Mouse (Mus musculus) liver, adult (tissue): ENCODE data around the gene Ifi202b.
"Not testable (repeated sequence)": the region's sequence is repeated elsewhere in the genome, so short reads cannot be mapped to it uniquely, and the experiment has no call there.

Experiments
- GATA4 ChIP-seq: IDR thresholded peaks from 2 replicates; pipeline ENCODE4 v1.6.1; 2014; ENCODE audit warnings: mild to moderate bottlenecking, low read length; ENCODE audit not compliant: insufficient replicate concordance

Gene Ifi202b

DNA sequence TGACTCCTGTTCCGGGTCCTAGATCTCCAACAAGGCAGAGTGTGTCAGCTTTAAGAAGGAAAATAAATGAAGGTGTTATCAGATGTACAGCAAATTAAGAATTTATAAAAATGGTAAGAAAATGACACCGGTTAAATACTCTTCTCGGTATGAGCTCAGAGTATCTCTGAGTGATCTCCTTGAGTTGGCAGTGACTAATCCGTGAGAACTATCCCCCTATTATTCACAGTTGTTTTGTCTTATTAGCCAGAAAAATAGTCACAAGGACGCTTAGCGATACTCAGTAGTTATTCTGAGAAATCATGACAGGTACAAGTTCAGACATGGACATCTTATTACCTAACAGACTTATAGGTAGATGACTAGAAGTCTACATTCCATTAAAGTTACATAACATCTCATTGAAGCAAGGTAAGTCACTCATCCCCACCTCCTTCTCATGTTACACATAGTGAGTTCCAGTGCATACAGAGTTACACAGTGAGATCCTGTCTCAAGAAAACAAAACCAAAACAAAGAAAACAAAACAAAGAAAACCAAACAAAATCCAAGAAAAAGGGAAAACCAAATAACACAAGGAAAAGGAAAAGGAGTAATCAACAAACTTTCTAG is at the start of gene Ifi202b:
Ifi202b (minus strand) TSS at position 51 of the 612 bp plus-strand sequence.
- TF ChIP-seq GATA4: not testable (repeated sequence)

DNA sequence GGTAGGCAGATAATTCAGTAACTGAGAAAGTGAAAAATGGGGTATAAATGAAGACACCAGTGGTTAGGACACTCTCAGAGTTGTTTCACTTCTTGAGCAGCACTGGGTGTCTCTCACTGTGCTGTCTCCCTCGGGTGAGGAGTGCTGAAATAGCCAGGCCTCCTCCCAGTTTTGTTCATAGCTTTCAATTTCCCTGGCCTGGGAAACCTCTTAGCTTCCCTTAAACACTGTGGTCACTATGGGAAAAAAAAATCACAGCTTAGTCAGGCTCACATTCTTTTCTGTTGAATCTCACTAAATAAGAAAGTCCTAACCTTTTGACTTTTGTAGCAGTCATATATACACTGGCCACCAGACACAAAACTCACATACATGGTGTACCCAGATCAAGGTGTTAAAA is 49.2 kb upstream of the Ifi202b start, which contains the start of gene Ifi205:
Ifi205 (minus strand) TSS at position 113 of the 400 bp plus-strand sequence.
- TF ChIP-seq GATA4: no peak

DNA sequence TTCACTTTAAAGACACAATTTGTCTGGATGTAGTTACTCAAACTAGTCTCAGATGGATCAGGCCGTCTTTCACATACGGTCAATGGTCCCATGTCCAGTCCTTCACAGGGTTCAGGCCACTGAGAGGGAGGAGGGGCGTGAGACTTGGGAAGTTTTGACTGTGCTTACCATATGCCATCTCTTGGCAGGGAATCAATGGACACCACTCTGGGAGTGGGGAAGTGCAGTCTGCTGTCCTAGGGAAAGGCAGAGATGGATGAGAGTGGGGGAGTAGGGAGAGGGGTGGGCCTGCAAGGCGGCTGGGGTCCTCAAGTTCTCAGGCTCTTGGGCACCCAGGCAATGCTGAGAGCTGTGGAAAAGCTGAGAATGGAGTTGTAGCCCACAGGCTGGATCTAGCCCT is 12.5 kb upstream of the Ifi202b start:
- TF ChIP-seq GATA4: no peak

DNA sequence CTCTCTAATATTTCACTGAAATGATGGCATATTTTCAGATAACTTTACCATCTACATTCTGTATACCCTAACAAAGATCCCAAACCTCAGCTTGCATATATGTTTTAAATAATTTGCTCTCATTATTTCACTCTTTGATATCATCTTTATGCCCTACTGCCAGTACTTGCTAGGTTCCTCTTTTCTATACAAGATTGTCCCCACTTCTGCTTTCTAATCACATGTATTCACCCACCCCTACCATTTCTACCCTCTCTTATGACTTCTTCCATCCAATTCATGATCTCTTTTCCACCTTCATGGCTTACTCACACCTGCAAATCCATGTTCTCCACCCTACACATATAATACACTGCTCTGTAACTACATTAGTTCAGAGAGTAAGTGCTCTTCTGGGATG is 4.9 kb downstream of the Ifi202b start:
- no peak for TF ChIP-seq GATA4

DNA sequence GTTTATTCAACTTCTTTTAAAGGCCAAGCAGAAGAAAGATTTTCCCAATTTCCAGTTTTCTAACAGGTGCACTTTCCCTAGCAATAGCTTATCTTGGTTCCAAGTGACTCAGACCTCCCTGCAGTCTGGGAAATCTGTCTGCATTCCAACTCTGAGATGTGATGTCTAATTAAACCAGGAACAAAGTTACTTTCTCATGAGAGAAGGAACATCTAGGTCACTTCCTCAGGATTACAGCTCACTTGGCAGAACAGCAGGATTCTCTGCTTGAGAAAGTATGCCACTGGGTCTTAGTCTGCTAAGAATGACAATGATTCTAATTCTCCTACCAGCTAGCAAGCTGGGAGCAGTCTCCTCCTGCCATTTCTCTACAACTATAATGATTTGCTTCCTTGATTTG is 9.4 kb downstream of the Ifi202b start:
- TF ChIP-seq GATA4: no peak

- TF ChIP-seq GATA4: no peak
These were observed 27.3 kb downstream of the Ifi202b start for GRCm38 (mm10) chr1:173955071-173955796.

GRCm38 (mm10) chr1:173953563-173953962 is 29.0 kb downstream of the Ifi202b start:
- no peak for TF ChIP-seq GATA4

- TF ChIP-seq GATA4: not testable (repeated sequence)
These were observed 40.4 kb downstream of the Ifi202b start, which contains the start of the genes Mndal and Ifi203 for GRCm38 (mm10) chr1:173941924-173942779. Gene Mndal (minus strand): TSS chr1:173942491. Gene Ifi203 (minus strand): TSS chr1:173942672.

GRCm38 (mm10) chr1:173914559-173914958 is 68.0 kb downstream of the Ifi202b start:
- TF ChIP-seq GATA4: no peak
